Mouse (Mus musculus): ENCODE measurements around the gene Sestd1. TPM values are rescaled to one million over a fixed set of nuclear protein-coding genes. Genes with fewer than 3 reads are reported as not detected.

Sestd1 gene
- polyA plus RNA-seq, 1 experiment, result 0.04 TPM

GRCm38 (mm10) chr2:77173366-77173765 is 107.0 kb downstream of the Sestd1 start:
- TF ChIP-seq FLI1 (IDR thresholded peaks at IDR 0.05; ENCODE audit: low read length), result no peak
- no peak for TF ChIP-seq GATA1 (IDR thresholded peaks at IDR 0.05; ENCODE audit: borderline replicate concordance, low read length)
- peaks cover 10% of the 10 kb centered on the region for H3K27me3 ChIP-seq (replicated peaks)
- H3K4me1 ChIP-seq, result peaks cover 8% of the 10 kb centered on the region
- H3K36me3 ChIP-seq (replicated peaks; ENCODE audit: low read length), result no peaks in the 10 kb centered on the region
- no peak overlapping the region for H3K4me3 ChIP-seq (replicated peaks)
- H3K9me3 ChIP-seq, result no peaks in the 10 kb centered on the region

GRCm38 (mm10) chr2:77172241-77172671 is 108.1 kb downstream of the Sestd1 start:
- H3K27me3 ChIP-seq (replicated peaks), result peaks cover 12% of the 10 kb centered on the region
- no peak for TF ChIP-seq GATA1 (IDR thresholded peaks at IDR 0.05; ENCODE audit: borderline replicate concordance, low read length)
- no peak for TF ChIP-seq FLI1 (IDR thresholded peaks at IDR 0.05; ENCODE audit: low read length)
- no peaks in the 10 kb centered on the region for H3K36me3 ChIP-seq (replicated peaks; ENCODE audit: low read length)
- H3K9me3 ChIP-seq, result 0 out of 2 replicates have a peak, but pooled peaks cover 3% of the 10 kb centered on the region
- peaks cover 8% of the 10 kb centered on the region for H3K4me1 ChIP-seq
- H3K4me3 ChIP-seq (replicated peaks), result no peak overlapping the region

GRCm38 (mm10) chr2:77171444-77172240 is 108.8 kb downstream of the Sestd1 start:
- no peaks in the 10 kb centered on the region for H3K36me3 ChIP-seq (replicated peaks; ENCODE audit: low read length)
- 0 out of 2 replicates have a peak, but pooled peaks cover 3% of the 10 kb centered on the region for H3K9me3 ChIP-seq
- H3K4me1 ChIP-seq, result peaks cover 8% of the 10 kb centered on the region
- H3K4me3 ChIP-seq (replicated peaks), result no peak overlapping the region
- TF ChIP-seq GATA1 (IDR thresholded peaks at IDR 0.05; ENCODE audit: borderline replicate concordance, low read length) (no peak), FLI1 (IDR thresholded peaks at IDR 0.05; ENCODE audit: low read length) (no peak)
- H3K27me3 ChIP-seq (replicated peaks), result peaks cover 12% of the 10 kb centered on the region

GRCm38 (mm10) chr2:77170633-77171105 is 109.7 kb downstream of the Sestd1 start, which contains the start of gene Ccdc141:
TSS of gene Ccdc141 (minus strand) at chr2:77170636.
- Histone ChIP-seq H3K4me3 (replicated peaks) (peak within 1 kb of the TSS; percentile 90), H3K4me1 (peaks cover 8% of the 10 kb centered on the region), H3K9me3 (0 out of 2 replicates have a peak, but pooled peaks cover 3% of the 10 kb centered on the region), H3K36me3 (replicated peaks; ENCODE audit: low read length) (no peaks in the 10 kb centered on the region), H3K27me3 (replicated peaks) (peaks cover 12% of the 10 kb centered on the region)
- TF ChIP-seq FLI1 (IDR thresholded peaks at IDR 0.05; ENCODE audit: low read length) (no peak), GATA1 (IDR thresholded peaks at IDR 0.05; ENCODE audit: borderline replicate concordance, low read length) (no peak)

GRCm38 (mm10) chr2:77169916-77170632 is 110.3 kb downstream of the Sestd1 start:
- Histone ChIP-seq H3K4me3 (replicated peaks) (peak overlapping the region; percentile 90), H3K27me3 (replicated peaks) (peaks cover 12% of the 10 kb centered on the region), H3K9me3 (0 out of 2 replicates have a peak, but pooled peaks cover 3% of the 10 kb centered on the region), H3K4me1 (peaks cover 8% of the 10 kb centered on the region), H3K36me3 (replicated peaks; ENCODE audit: low read length) (no peaks in the 10 kb centered on the region)
- TF ChIP-seq FLI1 (IDR thresholded peaks at IDR 0.05; ENCODE audit: low read length) (no peak), GATA1 (IDR thresholded peaks at IDR 0.05; ENCODE audit: borderline replicate concordance, low read length) (no peak)

GRCm38 (mm10) chr2:77169218-77169617 is 111.2 kb downstream of the Sestd1 start:
- H3K36me3 ChIP-seq (replicated peaks; ENCODE audit: low read length), result no peaks in the 10 kb centered on the region
- TF ChIP-seq GATA1 (IDR thresholded peaks at IDR 0.05; ENCODE audit: borderline replicate concordance, low read length) (no peak), FLI1 (IDR thresholded peaks at IDR 0.05; ENCODE audit: low read length) (no peak)
- no peak overlapping the region for H3K4me3 ChIP-seq (replicated peaks)
- peaks cover 12% of the 10 kb centered on the region for H3K27me3 ChIP-seq (replicated peaks)
- H3K9me3 ChIP-seq, result 0 out of 2 replicates have a peak, but pooled peaks cover 3% of the 10 kb centered on the region
- peaks cover 8% of the 10 kb centered on the region for H3K4me1 ChIP-seq

GRCm38 (mm10) chr2:77168781-77169180 is 111.6 kb downstream of the Sestd1 start:
- peaks cover 8% of the 10 kb centered on the region for H3K4me1 ChIP-seq
- 0 out of 2 replicates have a peak, but pooled peaks cover 3% of the 10 kb centered on the region for H3K9me3 ChIP-seq
- peaks cover 12% of the 10 kb centered on the region for H3K27me3 ChIP-seq (replicated peaks)
- TF ChIP-seq FLI1 (IDR thresholded peaks at IDR 0.05; ENCODE audit: low read length) (no peak), GATA1 (IDR thresholded peaks at IDR 0.05; ENCODE audit: borderline replicate concordance, low read length) (no peak)
- H3K4me3 ChIP-seq (replicated peaks), result no peak overlapping the region
- no peaks in the 10 kb centered on the region for H3K36me3 ChIP-seq (replicated peaks; ENCODE audit: low read length)

- TF ChIP-seq GATA1 (IDR thresholded peaks at IDR 0.05; ENCODE audit: borderline replicate concordance, low read length), result no peak
- no peak for TF ChIP-seq FLI1 (IDR thresholded peaks at IDR 0.05; ENCODE audit: low read length)
- H3K4me3 ChIP-seq (replicated peaks), result no peak overlapping the region
- no peaks in the 10 kb centered on the region for H3K36me3 ChIP-seq (replicated peaks; ENCODE audit: low read length)
- H3K9me3 ChIP-seq, result 0 out of 2 replicates have a peak, but pooled peaks cover 3% of the 10 kb centered on the region
- peaks cover 12% of the 10 kb centered on the region for H3K27me3 ChIP-seq (replicated peaks)
- peaks cover 8% of the 10 kb centered on the region for H3K4me1 ChIP-seq
Observed at GRCm38 (mm10) chr2:77168081-77168685, 112.2 kb downstream of the Sestd1 start.

- no peaks in the 10 kb centered on the region for H3K36me3 ChIP-seq (replicated peaks; ENCODE audit: low read length)
- H3K4me1 ChIP-seq, result peaks cover 8% of the 10 kb centered on the region
- H3K4me3 ChIP-seq (replicated peaks), result no peak overlapping the region
- TF ChIP-seq GATA1 (IDR thresholded peaks at IDR 0.05; ENCODE audit: borderline replicate concordance, low read length) (no peak), FLI1 (IDR thresholded peaks at IDR 0.05; ENCODE audit: low read length) (no peak)
- H3K9me3 ChIP-seq, result 0 out of 2 replicates have a peak, but pooled peaks cover 6% of the 10 kb centered on the region
- H3K27me3 ChIP-seq (replicated peaks), result peaks cover 7% of the 10 kb centered on the region
Observed at GRCm38 (mm10) chr2:77166366-77166765, 114.0 kb downstream of the Sestd1 start.
